In genomic region chr15:103176874-103177421, GRCm38 (mm10) we compare ENCODE assay signal across 8 mouse cellular contexts. TPM values are rescaled to one million over a fixed set of nuclear protein-coding genes. Genes with fewer than 3 reads are reported as not detected.
DNase-seq lines count a peak whose midpoint lies in the region; ATAC-seq and TF ChIP-seq lines count a peak whose summit lies in the region.

No protein-coding gene starts in this region.

- no peak overlapping the region for H3K27ac ChIP-seq in intestine, postnatal 0 days (ENCODE audit: low read depth, low read length)
- no peak overlapping the region for H3K27ac ChIP-seq in midbrain, embryonic 10.5 days (replicated peaks)

- ATAC-seq in granulocyte monocyte progenitor cell, adult 5-6 weeks (replicated peaks; ENCODE audit: poor library complexity, severe bottlenecking): peak; percentile 74
- ATAC-seq in intestine, postnatal 0 days: peak; percentile 42; the same call in 1 of the 2 replicates

- DNase-seq in adrenal gland, adult 2 months: peak; percentile 90
- peak; percentile 75 for DNase-seq in embryo, embryonic 11.5 days (ENCODE audit: low read depth, low spot score)
- DNase-seq in left cerebral cortex, postnatal 36 days (ENCODE audit: low spot score in 2 of 2): peak; percentile 86 to 88
- peak; percentile 88 for DNase-seq in midbrain, embryonic 10.5 days (ENCODE audit: low spot score)
- peak; percentile 85 for DNase-seq in right cerebral cortex, postnatal 25 days
- peak; percentile 88 to 91 for DNase-seq in urinary bladder, postnatal 36 days (ENCODE audit: low spot score in 2 of 2)

- H3K9ac ChIP-seq in intestine, postnatal 0 days (ENCODE audit: low read depth, low read length): no peak overlapping the region

- peak; percentile 98 for TF ChIP-seq CTCF in intestine, postnatal 0 days (IDR thresholded peaks at IDR 0.05; ENCODE audit: low read depth)

- intact Hi-C loops in left cerebral cortex, postnatal 36 days (cut with DNase I): loop anchor here (1.0 to 10.0 kb wide), 3 partner anchors 190 to 482 kb away; no protein-coding TSS in a partner anchor

- no peaks in the 10 kb centered on the region for H3K9me3 ChIP-seq in intestine, postnatal 0 days (ENCODE audit: control insufficient read depth)
- no peaks in the 10 kb centered on the region for H3K9me3 ChIP-seq in midbrain, embryonic 10.5 days (replicated peaks)

- WGBS in intestine, postnatal 0 days: 1% methylated on average over 18 of the region's 18 CpGs
- WGBS in midbrain, embryonic 10.5 days: 2% methylated on average over 18 of the region's 18 CpGs

- H3K4me1 ChIP-seq in intestine, postnatal 0 days (replicated peaks; ENCODE audit: control insufficient read depth, insufficient read depth, low read length): peaks cover 4% of the 10 kb centered on the region; the same call in 1 of the 2 replicates
- peaks cover 15% of the 10 kb centered on the region for H3K4me1 ChIP-seq in midbrain, embryonic 10.5 days

- no peaks in the 10 kb centered on the region for H3K36me3 ChIP-seq in intestine, postnatal 0 days (ENCODE audit: control insufficient read depth, insufficient read depth)
- no peaks in the 10 kb centered on the region for H3K36me3 ChIP-seq in midbrain, embryonic 10.5 days

- peak overlapping the region; percentile 48 for H3K4me2 ChIP-seq in intestine, postnatal 0 days (replicated peaks; ENCODE audit: low read depth)

- no peak overlapping the region for H3K4me3 ChIP-seq in intestine, postnatal 0 days (ENCODE audit: low read depth, low read length)
- H3K4me3 ChIP-seq in midbrain, embryonic 10.5 days: no peak overlapping the region

- peaks cover 87% of the 10 kb centered on the region for H3K27me3 ChIP-seq in intestine, postnatal 0 days (replicated peaks; ENCODE audit: control insufficient read depth, insufficient read depth, low read length)
- H3K27me3 ChIP-seq in midbrain, embryonic 10.5 days (ENCODE audit: low read depth, poor library complexity, severe bottlenecking): peaks cover 100% of the 10 kb centered on the region

RNA-seq across cellular contexts. Expression of gene Smug1, which starts 10.1 kb away (rescaled TPM):
- total RNA-seq in adrenal gland, adult 2 months (2021): 10 to 100 TPM; 11.0 to 16.7 TPM
- polyA plus RNA-seq in adrenal gland, adult 2 months (2012; rRNA removed): 16.6 and 17.1 TPM in 2 replicates
- total RNA-seq in granulocyte monocyte progenitor cell, adult 5-6 weeks (2014; fragmentation: Nextera tagmentation): 3.3 and 4.7 TPM in 2 replicates
- 1.8 and 4.0 TPM in 2 replicates for total RNA-seq in granulocyte monocyte progenitor cell, adult 5-6 weeks (2017)
- polyA plus RNA-seq in intestine, postnatal 0 days (2015; fragmentation: Nextera tagmentation; extraction: Ambion mirVana): 8.6 and 9.2 TPM in 2 replicates
- 10 to 100 TPM; 18.3 to 20.0 TPM for total RNA-seq in left cerebral cortex, postnatal 36 days (2021)
- 24.6 and 26.4 TPM in 2 replicates for polyA plus RNA-seq in midbrain, embryonic 10.5 days (2016; fragmentation: Nextera tagmentation; extraction: Ambion mirVana)
